Mouse (Mus musculus) neural tube, embryonic 12.5 days (tissue): ENCODE measurements around the gene Tbc1d22a. TPM values are rescaled to one million over a fixed set of nuclear protein-coding genes. Genes with fewer than 3 reads are reported as not detected.

Experiments
- ATAC-seq: fragments of 200-750 bp; cut with Nextera tagmentation; 2 replicates; pipeline ENCODE4 v1.8.0; 2017; ENCODE audit warnings: low read depth, mild to moderate bottlenecking, moderate TSS enrichment, moderate library complexity; ENCODE audit not compliant: low FRiP score
- H3K27ac ChIP-seq: fragments of 300-500 bp; sonication (generic); 2 replicates; pipeline ENCODE4 v1.5.1; 2016
- H3K27me3 ChIP-seq: fragments of 300-500 bp; sonication (generic); replicated peaks from 2 replicates; pipeline ENCODE4 v1.6.1; 2016; ENCODE audit warnings: mild to moderate bottlenecking
- H3K36me3 ChIP-seq: fragments of 300-500 bp; sonication (generic); 2 replicates; pipeline ENCODE4 v1.6.1; 2016; ENCODE audit warnings: mild to moderate bottlenecking
- H3K4me1 ChIP-seq: fragments of 300-500 bp; sonication (generic); 2 replicates; pipeline ENCODE4 v1.6.1; 2016
- H3K4me2 ChIP-seq: fragments of 300-500 bp; sonication (generic); replicated peaks from 2 replicates; pipeline ENCODE4 v1.6.1; 2016; ENCODE audit warnings: mild to moderate bottlenecking
- H3K4me3 ChIP-seq: fragments of 300-500 bp; sonication (generic); 2 replicates; pipeline ENCODE4 v1.5.1; 2016
- H3K9ac ChIP-seq: fragments of 300-500 bp; sonication (generic); 2 replicates; pipeline ENCODE4 v1.6.1; 2016; ENCODE audit warnings: mild to moderate bottlenecking
- H3K9me3 ChIP-seq: fragments of 300-500 bp; sonication (generic); 2 replicates; pipeline ENCODE4 v1.6.1; 2016; ENCODE audit warnings: mild to moderate bottlenecking
- WGBS: fragments of 180-500 bp; shearing (Covaris S2); methylation state at CpG from one replicate; pipeline ENCODE4 v1.1.7; 2016; 5-methylcytosine and 5-hydroxymethylcytosine counted together
- polyA plus RNA-seq: library from polyadenylated mRNA; unstranded; fragments of >200 nt; fragmentation: Nextera tagmentation; extraction: Ambion mirVana; gene quantifications from 2 replicates; pipeline ENCODE4 v1.2.1, GENCODE M21; 2016

The Tbc1d22a gene
- polyA plus RNA-seq, 1 experiment from 2014 or later = 13.6 TPM

DNA sequence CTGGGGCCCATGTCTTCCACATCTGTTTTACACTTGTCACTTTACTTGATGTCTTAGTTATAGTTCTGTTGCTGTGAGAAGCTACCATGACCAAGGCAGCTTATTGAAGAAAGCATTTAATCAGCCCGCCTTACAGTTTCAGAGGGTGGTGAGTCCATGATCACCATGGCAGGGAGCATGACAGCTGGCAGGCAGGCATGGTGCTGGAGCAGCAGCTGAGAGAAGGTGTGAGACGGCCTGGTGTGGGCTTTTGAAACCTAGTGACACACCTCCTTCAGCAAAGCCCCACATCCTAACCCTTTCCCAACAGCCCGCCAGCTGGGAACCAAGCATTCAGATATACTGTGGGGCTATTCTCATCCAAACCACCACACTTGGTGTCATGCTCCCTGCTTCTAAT, 91.0 kb downstream of the Tbc1d22a start:
- 79% methylated on average over 3 of the region's 3 CpGs for WGBS
- ATAC-seq = no peak

DNA sequence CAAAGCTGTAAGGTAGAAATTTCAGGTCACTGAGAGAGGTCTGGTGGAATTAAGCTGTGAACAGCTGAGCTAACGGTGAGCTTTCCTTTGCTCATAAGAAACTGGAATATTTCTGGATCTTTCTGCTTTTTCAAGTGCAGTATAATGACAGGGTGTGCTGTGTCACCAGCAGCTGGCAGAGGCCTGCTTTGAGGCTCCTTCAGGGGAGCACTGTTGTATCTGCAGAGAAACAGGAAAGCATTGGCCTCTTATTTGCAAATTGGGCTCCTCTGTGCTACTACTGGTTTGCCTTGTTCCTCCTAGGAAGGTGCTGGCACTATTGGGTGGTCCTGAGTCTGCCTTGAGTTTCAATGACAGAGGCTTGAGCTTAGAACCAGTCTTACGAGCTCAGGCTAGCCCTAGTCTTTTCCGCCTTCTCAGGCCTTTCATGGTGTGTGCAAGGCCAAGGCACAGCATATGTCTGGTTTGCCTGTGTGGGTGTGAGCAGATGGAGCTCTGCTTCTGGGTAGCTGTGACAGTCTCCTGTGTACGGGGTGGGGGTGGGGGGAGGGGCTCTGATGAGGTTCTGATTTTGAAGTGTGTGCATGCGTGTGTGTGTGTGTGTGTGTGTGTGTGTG, 95.1 kb downstream of the Tbc1d22a start:
- no peak overlapping the region for H3K27ac ChIP-seq
- no peaks in the 10 kb centered on the region for H3K9me3 ChIP-seq
- no peak overlapping the region for H3K9ac ChIP-seq
- H3K4me3 ChIP-seq = no peak overlapping the region
- H3K4me2 ChIP-seq = no peak overlapping the region
- WGBS = 90% methylated on average over 5 of the region's 5 CpGs
- H3K27me3 ChIP-seq = no peaks in the 10 kb centered on the region
- peaks cover 6% of the 10 kb centered on the region; the same call in 1 of the 2 replicates for H3K36me3 ChIP-seq
- no peaks in the 10 kb centered on the region for H3K4me1 ChIP-seq
- ATAC-seq = no peak

More for the DNA sequence above, 91.0 kb downstream of the Tbc1d22a start:
- no peaks in the 10 kb centered on the region for H3K9me3 ChIP-seq
- H3K4me1 ChIP-seq = no peaks in the 10 kb centered on the region
- no peak overlapping the region for H3K4me2 ChIP-seq
- no peaks in the 10 kb centered on the region for H3K27me3 ChIP-seq
- no peak overlapping the region for H3K27ac ChIP-seq
- 0 out of 2 replicates have a peak, but pooled peaks cover 6% of the 10 kb centered on the region for H3K36me3 ChIP-seq
- no peak overlapping the region for H3K4me3 ChIP-seq
- no peak overlapping the region for H3K9ac ChIP-seq

DNA sequence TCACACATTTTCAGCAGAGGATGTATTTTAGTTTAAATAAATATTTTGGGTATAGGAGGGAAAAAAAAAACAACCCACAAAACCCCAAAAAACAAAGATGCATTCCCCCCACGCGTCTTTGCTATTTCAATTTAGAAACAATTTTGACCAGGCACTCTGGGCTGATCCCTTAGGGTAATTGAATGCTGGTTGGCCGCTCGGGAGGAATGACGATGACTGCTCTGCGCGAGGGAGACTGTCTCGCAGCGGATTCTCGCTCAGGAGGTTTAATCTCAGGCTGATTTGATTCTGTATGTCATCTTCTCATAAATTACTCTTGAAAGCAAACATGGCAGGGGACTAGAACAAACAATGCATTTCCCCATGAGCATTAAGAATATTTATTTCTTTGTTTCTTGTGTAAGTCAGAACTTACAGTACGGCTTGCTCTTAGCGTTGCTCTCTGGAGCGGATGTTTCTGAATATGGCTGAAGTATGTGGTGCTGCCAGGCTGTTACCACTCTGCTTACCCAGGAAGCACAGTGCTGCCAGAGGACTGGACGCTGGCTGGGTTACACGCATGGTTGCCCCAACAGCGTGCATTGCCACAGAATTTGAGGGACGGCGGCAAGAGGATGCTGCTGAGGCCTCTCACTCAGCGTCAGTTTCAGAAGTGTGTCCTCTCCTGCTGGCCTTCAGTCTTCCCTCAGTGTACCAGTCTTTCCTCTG, 106.7 kb downstream of the Tbc1d22a start:
- 69% methylated on average over 19 of the region's 19 CpGs for WGBS
- 0 out of 2 replicates have a peak overlapping the region, but pooled peaks have one; percentile 5 for H3K9ac ChIP-seq
- H3K4me2 ChIP-seq = no peak overlapping the region

DNA sequence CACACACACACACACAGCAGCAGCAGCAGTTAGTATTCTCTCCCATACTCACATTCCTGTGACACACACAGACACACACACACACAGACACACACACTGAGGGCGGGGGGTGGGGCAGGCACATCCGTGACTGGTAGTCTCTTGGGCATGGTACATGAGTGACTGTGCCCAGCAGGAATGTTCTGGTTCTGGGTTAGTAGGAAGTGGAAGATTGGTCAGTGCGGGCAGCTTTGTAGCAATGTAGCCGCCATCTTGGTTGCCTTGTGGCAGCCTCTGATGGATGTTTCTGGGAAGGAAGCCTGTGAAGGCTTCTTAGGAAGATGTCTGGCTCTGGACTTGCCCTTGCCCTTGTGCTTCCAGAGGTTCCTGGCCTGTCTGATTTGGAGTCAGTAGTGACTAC, 112.1 kb downstream of the Tbc1d22a start:
- WGBS = 88% methylated on average over 4 of the region's 4 CpGs
- Histone ChIP-seq H3K9ac (no peak overlapping the region), H3K27me3 (no peaks in the 10 kb centered on the region), H3K4me1 (peaks cover 10% of the 10 kb centered on the region), H3K4me3 (no peak overlapping the region), H3K9me3 (no peaks in the 10 kb centered on the region), H3K27ac (no peak overlapping the region), H3K4me2 (no peak overlapping the region), H3K36me3 (no peaks in the 10 kb centered on the region)
- no peak for ATAC-seq

More for the DNA sequence above, 106.7 kb downstream of the Tbc1d22a start:
- Histone ChIP-seq H3K4me1 (peaks cover 3% of the 10 kb centered on the region; the same call in 1 of the 2 replicates), H3K36me3 (peaks cover 4% of the 10 kb centered on the region; the same call in 1 of the 2 replicates), H3K4me3 (no peak overlapping the region), H3K9me3 (no peaks in the 10 kb centered on the region), H3K27me3 (no peaks in the 10 kb centered on the region), H3K27ac (no peak overlapping the region)
- ATAC-seq = no peak

DNA sequence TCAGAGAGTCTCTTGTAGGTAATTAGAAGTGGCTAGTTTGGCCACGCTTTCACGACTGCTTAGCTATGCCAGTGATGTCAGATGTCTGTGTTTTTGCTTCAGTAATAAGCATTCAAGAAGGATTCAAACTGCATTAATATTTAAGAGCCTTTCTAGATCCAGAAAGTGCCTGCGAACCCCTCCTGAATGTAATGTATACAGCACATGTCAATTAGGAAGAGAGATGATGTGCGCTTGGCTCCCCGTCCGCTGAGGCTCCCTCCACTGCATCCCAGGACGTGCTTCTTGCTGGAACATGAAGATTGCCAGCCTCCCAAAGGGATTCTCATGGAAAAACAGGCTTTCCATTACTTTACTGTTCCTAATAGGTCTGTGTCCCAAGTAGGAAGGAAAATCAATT, 115.7 kb downstream of the Tbc1d22a start:
- 59% methylated on average over 7 of the region's 7 CpGs for WGBS
- peaks cover 15% of the 10 kb centered on the region for H3K4me1 ChIP-seq
- no peak overlapping the region for H3K27ac ChIP-seq
- H3K9me3 ChIP-seq = no peaks in the 10 kb centered on the region
- H3K36me3 ChIP-seq = no peaks in the 10 kb centered on the region
- no peak overlapping the region for H3K9ac ChIP-seq
- H3K4me3 ChIP-seq = no peak overlapping the region
- no peaks in the 10 kb centered on the region for H3K27me3 ChIP-seq
- no peak overlapping the region for H3K4me2 ChIP-seq
- ATAC-seq = no peak

DNA sequence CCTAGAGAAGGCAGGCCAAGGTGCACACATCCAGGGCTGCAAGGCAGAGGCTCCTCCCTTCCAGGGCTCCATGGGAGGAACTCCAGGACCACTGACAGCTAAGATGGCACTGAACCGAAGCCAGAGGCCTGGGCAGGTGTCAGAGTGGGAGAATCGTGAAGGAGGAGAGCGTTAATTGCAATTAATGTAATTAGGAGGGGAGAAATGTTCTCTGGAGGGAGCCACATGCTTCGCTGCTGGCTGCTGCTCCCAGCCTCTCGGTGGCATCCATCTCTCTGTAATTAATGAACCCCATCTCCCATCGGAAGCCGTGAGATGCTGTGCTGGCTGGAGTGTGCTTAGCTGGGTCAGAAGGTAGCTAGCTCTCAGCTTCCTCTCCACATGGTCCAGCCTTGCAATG, 116.2 kb downstream of the Tbc1d22a start:
- H3K36me3 ChIP-seq = no peaks in the 10 kb centered on the region
- H3K9me3 ChIP-seq = no peaks in the 10 kb centered on the region
- WGBS = 53% methylated on average over 7 of the region's 7 CpGs
- ATAC-seq = no peak
- no peak overlapping the region for H3K4me3 ChIP-seq
- H3K4me1 ChIP-seq = peaks cover 18% of the 10 kb centered on the region
- H3K4me2 ChIP-seq = no peak overlapping the region
- no peak overlapping the region for H3K27ac ChIP-seq
- H3K9ac ChIP-seq = no peak overlapping the region
- no peaks in the 10 kb centered on the region for H3K27me3 ChIP-seq

DNA sequence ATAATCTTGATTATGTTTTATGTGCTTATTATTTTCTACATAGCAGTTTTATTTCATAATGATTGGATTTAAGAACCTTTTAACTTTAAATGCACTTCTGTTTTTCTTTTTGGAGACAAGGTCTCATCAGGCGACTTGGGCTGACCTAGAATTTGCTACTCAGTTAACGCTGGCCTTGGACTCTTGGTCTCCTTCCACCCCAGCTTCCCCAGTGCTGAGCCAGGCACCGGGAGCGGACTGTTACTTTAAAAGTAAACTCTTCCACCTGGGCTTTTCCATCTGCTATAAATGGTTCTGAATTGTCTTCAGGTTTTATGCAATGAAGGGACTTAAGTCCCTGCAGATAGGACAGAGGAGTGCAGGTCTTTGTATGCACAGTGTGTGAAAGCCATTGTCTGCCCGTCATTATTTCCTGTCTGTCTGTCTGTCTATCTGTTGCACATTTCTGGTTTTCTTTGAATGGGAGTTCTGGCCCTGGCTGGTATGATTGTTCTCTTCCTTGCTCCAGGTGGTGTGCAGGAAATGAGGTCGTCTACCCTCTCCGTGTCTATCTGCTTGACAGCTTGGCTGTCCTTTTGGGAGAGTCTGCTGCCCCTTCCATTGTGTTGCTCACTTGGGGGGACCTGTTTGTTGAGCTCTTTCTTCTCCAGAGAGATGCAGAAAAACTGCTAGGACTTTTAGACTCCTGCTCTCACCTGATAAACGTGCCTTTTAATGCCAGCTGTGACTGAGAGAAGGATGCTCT, 117.4 kb downstream of the Tbc1d22a start:
- no peak overlapping the region for H3K4me2 ChIP-seq
- 81% methylated on average over 8 of the region's 8 CpGs for WGBS
- H3K36me3 ChIP-seq = no peaks in the 10 kb centered on the region
- H3K4me3 ChIP-seq = no peak overlapping the region
- no peak overlapping the region for H3K9ac ChIP-seq
- no peak overlapping the region for H3K27ac ChIP-seq
- peaks cover 20% of the 10 kb centered on the region for H3K4me1 ChIP-seq
- no peaks in the 10 kb centered on the region for H3K9me3 ChIP-seq
- no peaks in the 10 kb centered on the region for H3K27me3 ChIP-seq
- no peak for ATAC-seq

DNA sequence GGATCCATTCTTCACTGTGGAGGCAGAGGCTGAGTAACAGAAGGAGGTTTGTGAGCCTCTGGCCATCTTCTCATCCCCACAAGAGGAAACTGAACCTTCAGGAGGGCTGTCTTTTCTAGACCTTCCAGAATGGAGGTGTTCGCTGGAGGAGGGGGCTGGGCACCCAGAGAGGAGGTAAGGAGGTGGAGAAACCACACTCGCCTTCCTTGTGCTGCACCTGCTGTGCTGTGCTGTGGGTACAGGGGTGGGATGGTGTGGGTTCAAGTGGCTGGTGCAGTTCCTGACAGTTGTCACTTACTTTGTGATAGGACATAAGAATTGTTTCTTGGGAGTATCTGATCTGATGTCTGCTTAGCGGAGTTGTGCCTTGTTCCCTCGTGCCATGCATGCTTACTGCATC, 118.9 kb downstream of the Tbc1d22a start:
- no peak for ATAC-seq
- Histone ChIP-seq H3K9me3 (no peaks in the 10 kb centered on the region), H3K36me3 (no peaks in the 10 kb centered on the region), H3K4me1 (peaks cover 26% of the 10 kb centered on the region), H3K4me2 (no peak overlapping the region), H3K27me3 (no peaks in the 10 kb centered on the region), H3K27ac (no peak overlapping the region), H3K4me3 (no peak overlapping the region), H3K9ac (no peak overlapping the region)
- 93% methylated on average over 4 of the region's 4 CpGs for WGBS

DNA sequence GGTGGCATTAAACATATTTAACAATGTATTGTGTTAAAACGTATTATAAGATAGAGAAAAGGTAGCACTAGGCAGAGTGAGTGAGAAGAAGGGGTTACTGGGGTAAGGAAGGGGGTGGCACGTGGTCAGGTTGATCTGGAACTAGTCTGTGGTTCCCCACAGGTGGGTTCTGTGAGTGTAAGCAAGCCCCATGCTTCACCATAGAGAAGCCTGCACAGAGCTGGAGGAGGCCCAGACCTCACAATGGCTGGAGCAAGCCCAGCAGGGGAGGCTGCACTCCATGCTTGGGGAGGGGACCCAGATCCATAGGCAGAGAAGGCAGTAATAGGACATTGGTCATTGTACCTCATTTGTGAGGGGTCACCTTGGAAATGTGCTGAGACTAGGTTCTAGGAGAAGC, 119.3 kb downstream of the Tbc1d22a start:
- H3K27me3 ChIP-seq = no peaks in the 10 kb centered on the region
- no peak overlapping the region for H3K4me3 ChIP-seq
- peaks cover 26% of the 10 kb centered on the region for H3K4me1 ChIP-seq
- ATAC-seq = no peak
- no peak overlapping the region for H3K27ac ChIP-seq
- H3K9me3 ChIP-seq = no peaks in the 10 kb centered on the region
- H3K9ac ChIP-seq = no peak overlapping the region
- 88% methylated on average over 2 of the region's 2 CpGs for WGBS
- no peaks in the 10 kb centered on the region for H3K36me3 ChIP-seq
- H3K4me2 ChIP-seq = no peak overlapping the region

DNA sequence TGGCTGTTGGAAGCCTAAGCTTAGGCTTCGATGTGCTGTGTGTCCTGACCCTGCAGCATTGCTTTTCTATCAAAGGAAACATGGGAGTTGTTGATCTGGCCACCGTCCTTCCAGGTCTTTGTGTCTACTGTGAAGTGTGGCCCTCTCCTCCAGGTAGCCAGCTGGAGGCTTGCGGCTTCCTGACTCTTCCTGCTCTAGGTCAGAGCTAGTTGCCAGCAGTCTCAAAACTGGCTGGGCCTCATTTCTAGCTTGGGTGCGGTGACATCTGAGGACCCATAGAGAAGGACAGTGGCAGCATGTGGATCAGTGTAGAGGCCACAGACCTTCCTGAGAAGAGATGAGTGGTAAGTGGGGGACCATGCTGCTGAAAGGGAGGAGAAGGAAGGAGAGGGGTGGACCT, 120.0 kb downstream of the Tbc1d22a start:
- Histone ChIP-seq H3K27me3 (no peaks in the 10 kb centered on the region), H3K9me3 (no peaks in the 10 kb centered on the region), H3K9ac (no peak overlapping the region), H3K4me1 (peaks cover 32% of the 10 kb centered on the region), H3K4me2 (no peak overlapping the region), H3K36me3 (no peaks in the 10 kb centered on the region), H3K4me3 (no peak overlapping the region), H3K27ac (no peak overlapping the region)
- WGBS = 95% methylated on average over 4 of the region's 4 CpGs
- ATAC-seq = no peak

DNA sequence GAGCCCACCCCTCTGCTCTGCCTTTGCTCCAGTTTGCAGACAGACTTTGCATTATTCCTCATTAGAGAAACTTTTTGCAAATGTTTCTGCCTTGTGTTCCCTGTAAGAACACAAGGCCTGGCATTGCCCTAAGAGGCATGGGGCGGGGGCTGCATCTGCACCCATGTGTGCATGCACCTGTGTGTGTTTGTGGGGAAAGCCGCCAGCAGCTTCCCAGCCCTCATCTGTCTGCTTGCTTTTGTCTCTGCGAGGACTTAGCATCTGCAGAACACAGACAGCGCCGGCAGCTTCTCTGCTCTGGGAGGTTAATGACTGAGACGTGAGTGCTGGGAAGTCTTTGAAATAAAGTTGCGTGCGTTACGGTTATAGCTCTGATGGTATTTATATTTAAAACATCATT, 120.5 kb downstream of the Tbc1d22a start:
- no peak for ATAC-seq
- H3K36me3 ChIP-seq = no peaks in the 10 kb centered on the region
- peaks cover 33% of the 10 kb centered on the region for H3K4me1 ChIP-seq
- whole genome bisulfite sequencing = 75% methylated on average over 9 of the region's 9 CpGs
- H3K27me3 ChIP-seq = no peaks in the 10 kb centered on the region
- no peak overlapping the region for H3K9ac ChIP-seq
- H3K4me3 ChIP-seq = no peak overlapping the region
- no peak overlapping the region for H3K4me2 ChIP-seq
- no peak overlapping the region for H3K27ac ChIP-seq
- H3K9me3 ChIP-seq = no peaks in the 10 kb centered on the region

DNA sequence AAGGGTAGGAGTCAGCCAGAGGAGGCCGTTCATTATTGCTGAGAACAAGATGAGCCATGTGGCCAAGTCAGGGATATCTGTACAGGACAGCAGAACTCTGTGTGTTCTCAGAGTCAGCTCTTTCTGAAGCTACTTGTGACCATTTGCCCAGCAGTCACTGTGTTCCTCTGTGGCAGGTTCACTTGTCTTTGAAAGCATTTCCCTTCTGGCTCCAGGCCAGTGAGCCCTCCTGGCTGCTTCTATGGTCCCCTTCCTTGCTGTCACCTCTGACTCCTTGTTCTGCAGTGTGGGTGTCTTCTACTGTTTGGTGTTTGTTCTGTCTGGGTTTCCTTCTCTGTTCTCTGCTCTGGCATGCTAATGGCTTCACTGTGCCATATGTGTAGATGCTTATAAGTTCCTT, 121.5 kb downstream of the Tbc1d22a start:
- Histone ChIP-seq H3K4me3 (no peak overlapping the region), H3K4me1 (peaks cover 27% of the 10 kb centered on the region; the same call in 1 of the 2 replicates), H3K9me3 (no peaks in the 10 kb centered on the region), H3K36me3 (no peaks in the 10 kb centered on the region), H3K27ac (no peak overlapping the region), H3K9ac (no peak overlapping the region), H3K4me2 (no peak overlapping the region), H3K27me3 (no peaks in the 10 kb centered on the region)
- ATAC-seq = no peak
- 89% methylated on average over 1 of the region's 1 CpGs for WGBS
